Mouse (Mus musculus) liver, embryonic 15.5 days (tissue): Measurements from ENCODE around the gene Ankrd34c. TPM values are rescaled to one million over a fixed set of nuclear protein-coding genes. Genes with fewer than 3 reads are reported as not detected.

Source experiments
- polyA plus RNA-seq: library from polyadenylated mRNA; unstranded; fragments of >200 nt; fragmentation: Nextera tagmentation; extraction: Ambion mirVana; gene quantifications from 2 replicates; pipeline ENCODE4 v1.2.1, GENCODE M21; 2015

Ankrd34c gene
- polyA plus RNA-seq, 1 experiment from 2014 or later = not detected

Other genes starting within 250 kb of the Ankrd34c start
- gene Minar1, start 115.3 kb downstream of the Ankrd34c start, polyA plus RNA-seq = 0.02 TPM in 1 of 2 replicates, not detected in the other
- gene Tmed3, start 33.4 kb downstream of the Ankrd34c start, polyA plus RNA-seq = 41.9 and 45.2 TPM in 2 replicates
- gene Rasgrf1, start 171.4 kb upstream of the Ankrd34c start, polyA plus RNA-seq = not detected in 2 replicates